Mouse (Mus musculus) spleen, postnatal 36 days (tissue): ENCODE data around the gene Noto.

Source experiments
- DNase-seq, 2 experiments: peaks; one replicate each; pipeline ENCODE4 v3.0.0; 2022; ENCODE audit warnings: low spot score in 2 of 2, mixed read lengths in 1 of 2

Gene Noto

GRCm38 (mm10) chr6:85475581-85475980, 51.9 kb downstream of the Noto start:
- no peak for DNase-seq

GRCm38 (mm10) chr6:85477366-85477917, 53.8 kb downstream of the Noto start:
- no peak for DNase-seq

DNA sequence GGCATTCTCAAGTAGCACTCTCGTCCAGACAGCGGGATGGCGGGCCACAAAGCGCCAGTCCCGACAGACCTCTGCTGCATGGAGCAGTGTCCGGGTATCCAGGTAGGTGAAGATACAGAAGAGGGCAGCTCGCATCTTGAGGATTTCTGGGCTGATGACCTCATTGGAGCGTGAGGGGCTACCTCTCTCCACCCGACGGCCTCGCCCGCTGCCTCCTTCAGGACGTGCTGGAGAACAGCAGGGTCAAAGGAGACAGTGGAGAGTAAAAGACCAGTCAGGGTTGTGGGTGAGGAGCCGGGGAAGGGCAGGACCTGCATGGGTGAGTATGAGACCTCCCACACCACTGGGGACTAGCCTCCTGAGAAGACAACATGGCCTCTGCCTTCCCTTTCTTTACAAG, 54.7 kb downstream of the Noto start:
- no peak for DNase-seq
